Comparison of ENCODE assay signal across 8 mouse cellular contexts in genomic region chr15:88862881-88863694, GRCm38 (mm10). TPM values are rescaled to one million over a fixed set of nuclear protein-coding genes. Genes with fewer than 3 reads are reported as not detected.
DNase-seq lines count a peak whose midpoint lies in the region; ATAC-seq lines count a peak whose summit lies in the region.

No protein-coding gene starts in this region.

- H3K9ac ChIP-seq in kidney, embryonic 14.5 days (ENCODE audit: low read depth, low read length): peak overlapping the region; percentile 90
- peak overlapping the region; percentile 88 for H3K9ac ChIP-seq in liver, embryonic 11.5 days (ENCODE audit: low read depth, low read length)
- H3K9ac ChIP-seq in neural tube, embryonic 11.5 days (ENCODE audit: low read length): peak overlapping the region; percentile 82

- H3K9me3 ChIP-seq in kidney, embryonic 14.5 days (ENCODE audit: control insufficient read depth, low read length): no peaks in the 10 kb centered on the region
- H3K9me3 ChIP-seq in liver, embryonic 11.5 days (ENCODE audit: control insufficient read depth, low read length): no peaks in the 10 kb centered on the region
- H3K9me3 ChIP-seq in neural tube, embryonic 11.5 days (ENCODE audit: control insufficient read depth, low read length): no peaks in the 10 kb centered on the region

- peak overlapping the region; percentile 93 for H3K4me3 ChIP-seq in kidney, embryonic 14.5 days (ENCODE audit: low read length)
- H3K4me3 ChIP-seq in liver, embryonic 11.5 days (ENCODE audit: low read depth, low read length): peak overlapping the region; percentile 90
- H3K4me3 ChIP-seq in neural tube, embryonic 11.5 days (ENCODE audit: low read depth, low read length): peak overlapping the region; percentile 94

- peak overlapping the region; percentile 74 for H3K27ac ChIP-seq in kidney, embryonic 14.5 days (ENCODE audit: low read depth, low read length)
- peak overlapping the region; percentile 89 for H3K27ac ChIP-seq in liver, embryonic 11.5 days (ENCODE audit: low read depth, low read length)
- H3K27ac ChIP-seq in neural tube, embryonic 11.5 days (ENCODE audit: low read depth, low read length): peak overlapping the region; percentile 96

- WGBS in kidney, embryonic 14.5 days: under 1% methylated on average over 90 of the region's 98 CpGs
- under 1% methylated on average over 97 of the region's 98 CpGs for WGBS in liver, embryonic 11.5 days
- under 1% methylated on average over 83 of the region's 98 CpGs for WGBS in neural tube, embryonic 11.5 days

- H3K36me3 ChIP-seq in kidney, embryonic 14.5 days (ENCODE audit: control insufficient read depth, insufficient read depth, low read length): peaks cover 28% of the 10 kb centered on the region
- H3K36me3 ChIP-seq in liver, embryonic 11.5 days (ENCODE audit: control insufficient read depth, insufficient read depth, low read length): peaks cover 13% of the 10 kb centered on the region; the same call in 1 of the 2 replicates
- peaks cover 7% of the 10 kb centered on the region for H3K36me3 ChIP-seq in neural tube, embryonic 11.5 days (ENCODE audit: control insufficient read depth, insufficient read depth, low read length)

- peak overlapping the region; percentile 97 for H3K4me2 ChIP-seq in kidney, embryonic 14.5 days (replicated peaks; ENCODE audit: low read depth, low read length)
- peak overlapping the region; percentile 96 for H3K4me2 ChIP-seq in liver, embryonic 11.5 days
- peak overlapping the region; percentile 84 for H3K4me2 ChIP-seq in neural tube, embryonic 11.5 days (ENCODE audit: low read depth)

- peak; percentile 55 for DNase-seq in layer of hippocampus, adult 11-12 months (ENCODE audit: low spot score)
- no peak for DNase-seq in layer of hippocampus, adult 9-10 months (ENCODE audit: low spot score)
- DNase-seq in cerebellum, adult 9-11 months: peak; percentile 84
- DNase-seq in gastrocnemius, postnatal 4 days (ENCODE audit: low spot score in 2 of 2): peak; percentile 44 to 59
- DNase-seq in liver, embryonic 11.5 days (ENCODE audit: low spot score): peak; percentile 66
- DNase-seq in neural tube, embryonic 11.5 days (ENCODE audit: low spot score): peak; percentile 53
- peak; percentile 48 for DNase-seq in thymus, postnatal 0 days (ENCODE audit: low spot score)

- ATAC-seq in kidney, embryonic 14.5 days (ENCODE audit: low FRiP score, low TSS enrichment): peak; percentile 3; the same call in 1 of the 2 replicates
- ATAC-seq in liver, embryonic 11.5 days (replicated peaks; ENCODE audit: low FRiP score): 0 out of 2 replicates have a peak, but pooled peaks have one; percentile 1
- ATAC-seq in neural tube, embryonic 11.5 days (ENCODE audit: insufficient read depth, low FRiP score, low TSS enrichment): 0 out of 2 replicates have a peak, but pooled peaks have one; percentile 17

- no peaks in the 10 kb centered on the region for H3K27me3 ChIP-seq in kidney, embryonic 14.5 days (ENCODE audit: control insufficient read depth, insufficient read depth, low read length)
- no peaks in the 10 kb centered on the region for H3K27me3 ChIP-seq in liver, embryonic 11.5 days (replicated peaks; ENCODE audit: control insufficient read depth, insufficient read depth, low read length)
- H3K27me3 ChIP-seq in neural tube, embryonic 11.5 days (ENCODE audit: control insufficient read depth, insufficient read depth, low read length): no peaks in the 10 kb centered on the region

- peaks cover 36% of the 10 kb centered on the region for H3K4me1 ChIP-seq in kidney, embryonic 14.5 days (ENCODE audit: control insufficient read depth, insufficient read depth, low read length)
- peaks cover 47% of the 10 kb centered on the region for H3K4me1 ChIP-seq in liver, embryonic 11.5 days (replicated peaks; ENCODE audit: control insufficient read depth, insufficient read depth, low read length)
- H3K4me1 ChIP-seq in neural tube, embryonic 11.5 days (ENCODE audit: control insufficient read depth, insufficient read depth, low read length): peaks cover 12% of the 10 kb centered on the region

RNA-seq across cellular contexts. Expression of gene Pim3, which starts 1.1 kb away (rescaled TPM):
- total RNA-seq in gastrocnemius, postnatal 4 days (2021): 10 to 100 TPM; 18.5 to 21.0 TPM
- polyA plus RNA-seq in kidney, embryonic 14.5 days (2014; fragmentation: Nextera tagmentation; extraction: Ambion mirVana): 37.4 and 46.2 TPM in 2 replicates
- polyA plus RNA-seq in liver, embryonic 11.5 days (2014; fragmentation: Nextera tagmentation; extraction: Ambion mirVana): 34.0 and 35.9 TPM in 2 replicates
- polyA plus RNA-seq in neural tube, embryonic 11.5 days (2014; fragmentation: Nextera tagmentation; extraction: Ambion mirVana): 38.7 and 42.3 TPM in 2 replicates
- polyA plus RNA-seq in thymus, postnatal 0 days (2015; fragmentation: Nextera tagmentation; extraction: Ambion mirVana): 40.2 and 43.8 TPM in 2 replicates

RNA-seq across cellular contexts. Expression of gene Creld2, which starts 43.6 kb away (rescaled TPM):
- total RNA-seq in gastrocnemius, postnatal 4 days (2021): 10 to 100 TPM; 20.8 to 22.0 TPM
- 80.3 and 100 TPM in 2 replicates for polyA plus RNA-seq in kidney, embryonic 14.5 days (2014; fragmentation: Nextera tagmentation; extraction: Ambion mirVana)
- polyA plus RNA-seq in liver, embryonic 11.5 days (2014; fragmentation: Nextera tagmentation; extraction: Ambion mirVana): 107 and 109 TPM in 2 replicates
- polyA plus RNA-seq in neural tube, embryonic 11.5 days (2014; fragmentation: Nextera tagmentation; extraction: Ambion mirVana): 83.2 and 96.4 TPM in 2 replicates
- 63.6 and 78.9 TPM in 2 replicates for polyA plus RNA-seq in thymus, postnatal 0 days (2015; fragmentation: Nextera tagmentation; extraction: Ambion mirVana)

RNA-seq across cellular contexts. Expression of gene Alg12, which starts 44.0 kb away (rescaled TPM):
- 1 to 10 TPM; 6.9 to 9.0 TPM for total RNA-seq in gastrocnemius, postnatal 4 days (2021)
- 8.6 and 13.7 TPM in 2 replicates for polyA plus RNA-seq in kidney, embryonic 14.5 days (2014; fragmentation: Nextera tagmentation; extraction: Ambion mirVana)
- 13.9 and 14.2 TPM in 2 replicates for polyA plus RNA-seq in liver, embryonic 11.5 days (2014; fragmentation: Nextera tagmentation; extraction: Ambion mirVana)
- polyA plus RNA-seq in neural tube, embryonic 11.5 days (2014; fragmentation: Nextera tagmentation; extraction: Ambion mirVana): 10.2 and 13.3 TPM in 2 replicates
- polyA plus RNA-seq in thymus, postnatal 0 days (2015; fragmentation: Nextera tagmentation; extraction: Ambion mirVana): 6.4 and 7.4 TPM in 2 replicates
